Mouse (Mus musculus): ENCODE results near the gene Krtap27-1. TPM values are rescaled to one million over a fixed set of nuclear protein-coding genes. Genes with fewer than 3 reads are reported as not detected.

Gene Krtap27-1
- polyA plus RNA-seq, 1 experiment: not detected

GRCm38 (mm10) chr16:88640053-88640452, 31.4 kb downstream of the Krtap27-1 start:
- no peak overlapping the region for H3K4me3 ChIP-seq (ENCODE audit: insufficient read depth, low read depth, low read length)
- no peak overlapping the region for H3K27ac ChIP-seq (replicated peaks; ENCODE audit: low read depth, low read length)
- no peaks in the 10 kb centered on the region for H3K4me1 ChIP-seq (ENCODE audit: control insufficient read depth, insufficient read depth, insufficient read length, low read length)

GRCm38 (mm10) chr16:88635142-88635541, 36.3 kb downstream of the Krtap27-1 start:
- no peak overlapping the region for H3K4me3 ChIP-seq (ENCODE audit: insufficient read depth, low read depth, low read length)
- no peaks in the 10 kb centered on the region for H3K4me1 ChIP-seq (ENCODE audit: control insufficient read depth, insufficient read depth, insufficient read length, low read length)
- no peak overlapping the region for H3K27ac ChIP-seq (replicated peaks; ENCODE audit: low read depth, low read length)

DNA sequence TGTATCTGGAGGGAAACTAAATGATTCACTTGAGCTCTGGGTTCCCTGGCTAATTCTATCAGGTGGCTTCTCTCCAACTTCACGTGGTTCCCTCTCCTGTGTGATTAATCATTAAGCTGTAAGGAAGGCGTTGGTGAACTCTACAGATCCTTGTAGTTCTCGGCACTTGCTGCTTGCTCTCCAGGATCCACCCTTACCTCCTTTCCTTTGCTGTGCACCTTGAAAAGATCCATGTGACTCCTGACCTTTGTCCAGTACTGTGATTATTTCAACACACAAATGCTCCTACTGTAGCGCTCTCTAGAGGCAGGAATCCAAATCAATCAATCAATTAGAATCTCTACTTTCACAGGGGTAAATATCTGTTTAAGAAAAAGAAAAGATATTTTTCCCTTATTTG, 40.0 kb downstream of the Krtap27-1 start:
- H3K4me1 ChIP-seq (ENCODE audit: control insufficient read depth, insufficient read depth, insufficient read length, low read length): no peaks in the 10 kb centered on the region
- H3K4me3 ChIP-seq (ENCODE audit: insufficient read depth, low read depth, low read length): no peak overlapping the region
- H3K27ac ChIP-seq (replicated peaks; ENCODE audit: low read depth, low read length): no peak overlapping the region

GRCm38 (mm10) chr16:88627566-88627965, 43.9 kb downstream of the Krtap27-1 start, which contains the start of gene 2310079G19Rik:
2310079G19Rik (minus strand) TSS chr16:88627666.
- Histone ChIP-seq H3K27ac (replicated peaks; ENCODE audit: low read depth, low read length) (no peak within 1 kb of the TSS), H3K4me3 (ENCODE audit: insufficient read depth, low read depth, low read length) (no peak within 1 kb of the TSS)

More at GRCm38 (mm10) chr16:88627566-88627965, 43.9 kb downstream of the Krtap27-1 start, which contains the start of gene 2310079G19Rik:
- no peaks in the 10 kb centered on the region for H3K4me1 ChIP-seq (ENCODE audit: control insufficient read depth, insufficient read depth, insufficient read length, low read length)

Other genes starting within 250 kb of the Krtap27-1 start
- not detected in 2 replicates for gene Cldn17, start 164.7 kb downstream of the Krtap27-1 start, polyA plus RNA-seq (2012; ENCODE audit: insufficient read depth, insufficient read length, missing spikeins)
- not detected in 2 replicates for gene Cldn8, start 108.5 kb downstream of the Krtap27-1 start, polyA plus RNA-seq (2012; ENCODE audit: insufficient read depth, insufficient read length, missing spikeins)
- gene Krtap24-1, start 59.4 kb downstream of the Krtap27-1 start, polyA plus RNA-seq (2012; ENCODE audit: insufficient read depth, insufficient read length, missing spikeins): not detected in 2 replicates
- not detected in 2 replicates for gene 2310079G19Rik, start 44.0 kb downstream of the Krtap27-1 start, polyA plus RNA-seq (2012; ENCODE audit: insufficient read depth, insufficient read length, missing spikeins)
- gene Krtap26-1, start 23.9 kb downstream of the Krtap27-1 start, polyA plus RNA-seq (2012; ENCODE audit: insufficient read depth, insufficient read length, missing spikeins): not detected in 2 replicates
- not detected in 2 replicates for gene 2310061N02Rik, start 36.3 kb upstream of the Krtap27-1 start, polyA plus RNA-seq (2012; ENCODE audit: insufficient read depth, insufficient read length, missing spikeins)
- not detected in 2 replicates for gene Krtap13-1, start 57.2 kb upstream of the Krtap27-1 start, polyA plus RNA-seq (2012; ENCODE audit: insufficient read depth, insufficient read length, missing spikeins)
- gene Krtap13, start 80.0 kb upstream of the Krtap27-1 start, polyA plus RNA-seq (2012; ENCODE audit: insufficient read depth, insufficient read length, missing spikeins): not detected in 2 replicates
- gene 2310034C09Rik, start 87.2 kb upstream of the Krtap27-1 start, polyA plus RNA-seq (2012; ENCODE audit: insufficient read depth, insufficient read length, missing spikeins): not detected in 2 replicates
- gene 2310057N15Rik, start 102.5 kb upstream of the Krtap27-1 start, polyA plus RNA-seq (2012; ENCODE audit: insufficient read depth, insufficient read length, missing spikeins): not detected in 2 replicates
- gene Gm5965, start 106.2 kb upstream of the Krtap27-1 start, polyA plus RNA-seq (2012; ENCODE audit: insufficient read depth, insufficient read length, missing spikeins): not detected in 2 replicates
- gene Gm20741, start 140.5 kb upstream of the Krtap27-1 start, polyA plus RNA-seq (2012; ENCODE audit: insufficient read depth, insufficient read length, missing spikeins): not detected in 2 replicates
- gene Krtap15, start 148.5 kb upstream of the Krtap27-1 start, polyA plus RNA-seq (2012; ENCODE audit: insufficient read depth, insufficient read length, missing spikeins): not detected in 2 replicates
- gene Krtap14, start 154.5 kb upstream of the Krtap27-1 start, polyA plus RNA-seq (2012; ENCODE audit: insufficient read depth, insufficient read length, missing spikeins): not detected in 2 replicates
- not detected in 2 replicates for gene Krtap19-1, start 197.7 kb upstream of the Krtap27-1 start, polyA plus RNA-seq (2012; ENCODE audit: insufficient read depth, insufficient read length, missing spikeins)
- not detected in 2 replicates for gene Krtap19-2, start 202.6 kb upstream of the Krtap27-1 start, polyA plus RNA-seq (2012; ENCODE audit: insufficient read depth, insufficient read length, missing spikeins)
- not detected in 2 replicates for gene Krtap19-3, start 206.4 kb upstream of the Krtap27-1 start, polyA plus RNA-seq (2012; ENCODE audit: insufficient read depth, insufficient read length, missing spikeins)
- not detected in 2 replicates for gene Krtap19-4, start 213.4 kb upstream of the Krtap27-1 start, polyA plus RNA-seq (2012; ENCODE audit: insufficient read depth, insufficient read length, missing spikeins)
- not detected in 2 replicates for gene Krtap19-5, start 224.8 kb upstream of the Krtap27-1 start, polyA plus RNA-seq (2012; ENCODE audit: insufficient read depth, insufficient read length, missing spikeins)

All from brown adipose tissue, adult 24 weeks (tissue).